Mouse (Mus musculus): ENCODE data around the gene Rsl24d1. TPM values are rescaled to one million over a fixed set of nuclear protein-coding genes. Genes with fewer than 3 reads are reported as not detected.
A peak's percentile ranks its signal among the peaks of the same experiment; 100 is the strongest.
"Not testable (repeated sequence)": the region's sequence is repeated elsewhere in the genome, so short reads cannot be mapped to it uniquely, and the experiment has no call there.

Rsl24d1 gene
- 52.8 to 89.3 TPM (median 60.9 TPM) in 3 replicates for total RNA-seq (2017)

DNA sequence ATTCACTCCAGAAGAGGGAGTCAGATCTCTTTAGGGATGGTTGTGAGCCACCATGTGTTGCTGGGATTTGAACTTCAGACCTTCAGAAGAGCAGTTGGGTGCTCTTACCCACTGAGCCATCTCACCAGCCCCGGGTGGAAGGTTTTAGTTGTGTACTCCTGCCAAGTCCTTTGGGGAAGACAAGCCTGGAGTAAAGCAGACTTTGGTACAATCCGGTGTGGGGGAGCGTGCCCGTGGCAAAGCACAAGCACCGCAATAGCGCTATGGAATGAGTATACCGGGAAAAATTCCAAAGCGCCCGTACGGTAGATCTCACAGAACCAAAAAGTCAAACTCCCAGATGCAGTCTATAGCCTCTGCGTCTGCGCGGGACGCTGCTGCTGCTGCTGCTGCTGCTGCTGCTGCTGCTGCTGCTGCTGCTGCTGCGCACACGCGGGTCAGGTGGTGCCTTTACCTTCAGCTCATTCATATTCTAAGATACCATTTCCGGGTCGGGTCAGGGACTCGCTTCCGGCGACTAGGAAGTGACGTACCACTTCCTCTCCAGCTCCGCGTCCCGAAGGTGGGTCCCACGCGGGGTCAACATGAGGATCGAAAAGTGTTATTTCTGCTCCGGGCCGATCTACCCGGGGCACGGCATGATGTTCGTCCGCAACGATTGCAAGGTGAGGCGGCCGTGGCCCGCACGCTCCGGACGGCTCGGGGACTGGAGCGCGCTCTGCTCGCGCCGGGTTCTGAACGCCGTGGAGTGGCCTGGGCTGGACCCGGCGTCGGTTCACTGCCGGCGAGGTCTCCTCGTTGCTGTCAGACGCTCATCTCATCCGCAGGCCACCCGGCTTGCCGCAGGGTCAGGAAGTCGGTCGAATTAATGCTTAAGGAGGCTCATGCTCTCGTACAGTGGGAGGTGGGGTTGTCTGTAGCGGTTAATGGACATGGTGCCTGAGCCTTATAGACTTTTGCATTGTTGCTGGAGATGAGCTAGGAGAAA is at the start of gene Rsl24d1:
Gene Rsl24d1, plus strand, starts transcription at position 508 of the 988 bp plus-strand sequence.
- ATAC-seq (replicated peaks; ENCODE audit: insufficient number of reproducible peaks, low FRiP score, low TSS enrichment, poor library complexity, severe bottlenecking) = peak; percentile 96

DNA sequence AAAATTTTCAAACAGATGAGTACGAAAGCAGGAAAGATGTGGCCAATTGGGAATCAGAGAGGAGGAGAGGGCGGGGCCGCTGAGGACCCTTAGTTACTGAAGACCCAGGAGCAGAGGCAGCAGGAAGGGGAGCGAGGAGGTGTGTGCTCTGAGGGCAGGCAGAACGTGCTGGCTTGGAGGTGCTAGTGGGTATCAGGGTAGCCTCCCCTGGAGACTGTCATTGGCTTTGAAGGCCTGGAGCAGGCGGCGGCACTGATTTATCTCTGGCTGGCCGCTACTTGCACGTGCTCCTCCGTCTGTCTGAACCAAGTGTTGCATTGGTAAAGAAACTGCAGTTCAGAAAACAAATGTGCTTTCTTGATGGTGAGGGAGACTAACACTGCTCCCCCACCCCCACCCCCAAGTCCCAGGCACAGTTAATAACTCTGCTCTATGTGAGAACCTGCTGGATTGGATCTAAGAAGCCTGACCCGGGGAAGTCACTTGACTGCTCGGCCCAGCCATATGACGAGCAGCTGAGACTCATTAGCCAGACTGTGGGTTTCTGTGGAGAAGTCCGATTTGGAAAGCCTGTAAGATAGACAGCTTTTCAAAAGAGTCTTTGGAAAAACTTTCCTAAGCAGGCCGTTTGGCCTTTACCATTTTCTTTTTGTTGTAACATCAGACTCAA is 49.5 kb upstream of the Rsl24d1 start:
- ATAC-seq (replicated peaks; ENCODE audit: insufficient number of reproducible peaks, low FRiP score, low TSS enrichment, poor library complexity, severe bottlenecking) = no peak

DNA sequence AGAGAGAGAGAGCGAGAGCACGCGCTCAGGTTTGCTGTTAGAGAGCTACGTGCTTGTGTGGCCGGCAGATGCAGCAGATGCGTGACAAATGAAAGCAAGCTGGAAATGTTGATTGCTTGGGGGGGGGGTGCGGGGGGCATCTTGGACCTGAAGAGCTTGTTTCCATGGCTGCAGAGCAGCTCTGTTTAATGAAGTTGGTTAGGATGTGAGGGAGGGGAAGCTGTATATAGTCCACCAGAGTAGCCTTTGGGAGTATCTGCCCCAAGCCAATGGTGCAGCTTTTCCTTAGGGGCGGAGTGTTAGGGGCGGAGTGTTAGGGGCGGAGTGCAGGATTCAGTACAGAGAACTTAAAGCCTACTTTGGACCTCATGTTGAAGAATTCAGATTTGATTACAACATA is 46.1 kb upstream of the Rsl24d1 start:
- ATAC-seq (replicated peaks; ENCODE audit: insufficient number of reproducible peaks, low FRiP score, low TSS enrichment, poor library complexity, severe bottlenecking) = no peak

DNA sequence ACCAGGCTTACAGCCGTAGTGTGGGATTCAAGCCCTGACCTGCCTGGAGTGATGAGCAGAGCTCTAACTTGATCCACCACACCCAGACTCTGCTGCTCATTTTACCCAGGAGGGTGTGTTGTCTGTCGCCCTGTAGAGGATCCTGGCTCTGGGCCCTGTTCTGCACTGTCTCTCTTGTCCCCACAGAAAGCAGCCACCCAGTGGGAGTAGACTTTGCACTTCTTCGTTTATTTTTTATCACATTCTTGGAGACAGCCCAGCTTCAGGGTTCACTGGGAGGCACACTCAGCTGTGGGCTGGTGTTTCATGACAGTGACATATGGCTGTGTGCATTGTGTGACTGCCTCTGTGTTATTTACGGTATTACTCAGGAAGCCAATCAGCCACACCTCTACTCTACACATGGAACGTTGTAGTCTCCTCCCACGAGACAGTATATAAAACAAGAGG is 45.0 kb upstream of the Rsl24d1 start:
- ATAC-seq (replicated peaks; ENCODE audit: insufficient number of reproducible peaks, low FRiP score, low TSS enrichment, poor library complexity, severe bottlenecking) = no peak

DNA sequence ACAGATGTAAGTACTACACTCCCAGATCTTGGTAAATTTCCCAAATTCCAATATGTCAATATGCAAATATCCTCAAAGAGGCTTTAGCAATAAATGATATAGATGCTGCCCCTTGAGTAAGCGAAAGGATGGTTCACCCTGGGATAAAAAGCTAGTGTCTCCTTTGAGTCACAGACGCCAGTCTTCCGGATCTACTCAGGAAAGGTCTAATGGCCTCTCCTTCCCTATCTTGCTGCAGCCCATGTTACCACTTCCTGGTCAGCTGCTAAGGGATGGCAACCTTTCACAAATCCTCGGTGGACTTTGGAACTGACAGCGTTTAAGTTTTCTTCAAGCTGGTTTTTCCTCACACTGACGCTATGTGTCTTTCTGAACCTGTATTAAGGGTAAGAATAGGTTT is 44.5 kb upstream of the Rsl24d1 start:
- ATAC-seq (replicated peaks; ENCODE audit: insufficient number of reproducible peaks, low FRiP score, low TSS enrichment, poor library complexity, severe bottlenecking) = no peak

DNA sequence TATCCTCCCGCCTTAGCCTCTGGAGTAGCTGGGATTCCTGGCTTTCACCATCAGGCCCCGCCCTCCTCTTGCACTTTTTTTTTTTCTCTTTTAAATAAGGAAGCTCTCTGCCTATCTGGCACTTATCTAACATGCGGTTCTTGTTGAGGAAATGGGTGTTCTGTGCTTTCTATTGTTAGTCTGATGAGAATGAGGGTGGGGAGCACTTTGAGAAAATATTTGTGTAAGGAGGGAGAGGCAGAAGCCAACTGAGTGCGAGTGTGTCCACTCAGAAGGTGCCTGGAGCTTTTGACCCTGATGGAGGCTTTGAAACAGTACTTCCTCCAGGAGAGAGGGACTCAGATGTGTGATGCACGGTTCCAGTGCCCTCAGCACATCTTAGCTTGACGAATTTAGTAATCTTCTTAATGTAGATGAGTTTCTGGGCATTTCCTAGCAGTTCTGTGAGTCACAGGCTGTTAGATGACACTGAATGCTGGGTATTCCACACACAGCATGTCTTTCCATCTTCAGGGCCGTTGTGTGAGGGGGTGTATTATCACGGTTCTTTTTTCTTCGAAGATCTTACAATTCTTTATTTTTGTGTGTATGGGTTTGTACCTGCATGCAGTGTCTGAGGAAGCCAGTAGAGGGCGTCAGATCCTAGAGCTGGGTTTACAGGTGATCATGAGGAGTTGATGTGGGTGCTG is 42.1 kb upstream of the Rsl24d1 start:
- ATAC-seq (replicated peaks; ENCODE audit: insufficient number of reproducible peaks, low FRiP score, low TSS enrichment, poor library complexity, severe bottlenecking) = peak; percentile 36; the same call in 1 of the 2 replicates

DNA sequence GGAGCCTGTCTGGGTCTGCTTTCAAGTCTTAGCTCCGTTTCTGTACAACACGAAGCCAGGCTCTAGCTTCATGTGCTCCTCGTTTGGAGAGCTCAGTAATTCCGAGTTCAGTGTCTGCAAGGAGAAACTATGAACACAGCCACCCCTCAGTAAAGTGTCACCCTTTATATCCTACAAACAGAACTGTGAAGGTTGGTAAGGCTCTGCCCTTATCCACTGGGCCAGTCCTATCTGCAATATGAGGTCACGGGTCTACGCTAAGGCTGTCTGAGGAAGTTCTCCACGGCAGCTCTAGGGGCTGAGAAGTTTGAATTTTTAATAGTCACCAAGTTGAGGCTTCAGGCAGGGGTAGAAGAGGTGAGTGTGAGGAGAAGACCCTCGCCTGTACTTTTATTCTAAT is 40.8 kb upstream of the Rsl24d1 start:
- no peak for ATAC-seq (replicated peaks; ENCODE audit: insufficient number of reproducible peaks, low FRiP score, low TSS enrichment, poor library complexity, severe bottlenecking)

DNA sequence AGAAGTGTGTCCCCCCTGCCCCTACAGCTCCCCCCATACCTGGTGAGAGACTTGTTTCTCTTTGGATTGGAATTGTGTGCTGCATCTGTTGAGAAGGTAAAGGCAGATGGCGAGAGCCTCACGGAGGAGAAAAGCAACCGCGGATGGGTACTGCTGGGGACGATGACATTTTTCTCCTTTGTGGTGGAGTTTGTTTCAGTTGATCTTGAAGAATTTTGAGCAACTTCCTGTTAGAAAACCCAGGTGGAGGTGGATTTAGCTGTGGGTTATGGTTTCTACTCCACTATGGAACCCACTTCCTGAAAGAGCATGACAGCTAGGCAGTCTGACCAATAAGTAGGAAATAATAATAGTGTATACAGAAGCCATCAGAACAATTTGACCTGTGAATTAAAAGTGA is 40.1 kb upstream of the Rsl24d1 start:
- ATAC-seq (replicated peaks; ENCODE audit: insufficient number of reproducible peaks, low FRiP score, low TSS enrichment, poor library complexity, severe bottlenecking) = no peak

DNA sequence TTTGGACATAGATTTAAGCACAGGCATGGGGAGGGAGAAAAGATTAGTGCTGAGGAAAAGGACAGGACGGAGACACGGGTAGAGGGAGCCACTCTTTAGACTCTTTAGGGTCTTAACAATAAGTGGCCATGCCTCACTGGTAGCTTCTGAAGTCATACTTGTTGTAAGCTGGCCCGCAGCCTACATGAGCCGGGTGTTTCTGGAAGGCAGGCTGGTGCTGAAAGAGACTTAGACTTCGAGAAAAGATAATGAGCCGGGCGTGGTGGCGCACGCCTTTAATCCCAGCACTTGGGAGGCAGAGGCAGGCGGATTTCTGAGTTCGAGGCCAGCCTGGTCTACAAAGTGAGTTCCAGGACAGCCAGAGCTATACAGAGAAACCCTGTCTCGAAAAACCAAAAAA is 33.9 kb upstream of the Rsl24d1 start:
- ATAC-seq (replicated peaks; ENCODE audit: insufficient number of reproducible peaks, low FRiP score, low TSS enrichment, poor library complexity, severe bottlenecking) = not testable (repeated sequence)

DNA sequence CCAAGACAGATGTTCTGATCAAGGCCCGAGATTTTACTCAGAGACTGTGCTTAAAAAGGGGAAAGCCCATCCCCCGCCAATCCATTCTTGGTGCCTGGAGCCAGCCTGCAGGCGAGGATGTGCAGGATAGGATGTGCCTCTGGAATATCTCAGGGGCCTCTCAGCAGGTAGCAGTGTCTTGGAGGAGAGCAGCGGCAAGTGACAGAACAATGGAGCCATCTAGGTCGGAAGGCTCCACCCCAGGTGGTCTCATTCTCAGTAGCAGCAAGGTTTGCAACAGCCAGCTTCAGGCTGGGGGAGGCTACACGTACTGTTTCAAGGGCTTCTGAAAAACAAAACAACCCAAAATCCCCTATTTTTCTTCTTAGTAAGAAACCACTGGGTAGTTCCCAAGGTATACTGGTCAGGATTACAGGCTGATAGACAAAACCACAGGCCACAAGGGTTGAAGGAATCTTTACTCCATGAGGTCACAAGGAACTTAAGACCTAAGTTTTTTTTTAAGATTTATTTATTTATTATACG is 33.4 kb upstream of the Rsl24d1 start:
- ATAC-seq (replicated peaks; ENCODE audit: insufficient number of reproducible peaks, low FRiP score, low TSS enrichment, poor library complexity, severe bottlenecking) = no peak

DNA sequence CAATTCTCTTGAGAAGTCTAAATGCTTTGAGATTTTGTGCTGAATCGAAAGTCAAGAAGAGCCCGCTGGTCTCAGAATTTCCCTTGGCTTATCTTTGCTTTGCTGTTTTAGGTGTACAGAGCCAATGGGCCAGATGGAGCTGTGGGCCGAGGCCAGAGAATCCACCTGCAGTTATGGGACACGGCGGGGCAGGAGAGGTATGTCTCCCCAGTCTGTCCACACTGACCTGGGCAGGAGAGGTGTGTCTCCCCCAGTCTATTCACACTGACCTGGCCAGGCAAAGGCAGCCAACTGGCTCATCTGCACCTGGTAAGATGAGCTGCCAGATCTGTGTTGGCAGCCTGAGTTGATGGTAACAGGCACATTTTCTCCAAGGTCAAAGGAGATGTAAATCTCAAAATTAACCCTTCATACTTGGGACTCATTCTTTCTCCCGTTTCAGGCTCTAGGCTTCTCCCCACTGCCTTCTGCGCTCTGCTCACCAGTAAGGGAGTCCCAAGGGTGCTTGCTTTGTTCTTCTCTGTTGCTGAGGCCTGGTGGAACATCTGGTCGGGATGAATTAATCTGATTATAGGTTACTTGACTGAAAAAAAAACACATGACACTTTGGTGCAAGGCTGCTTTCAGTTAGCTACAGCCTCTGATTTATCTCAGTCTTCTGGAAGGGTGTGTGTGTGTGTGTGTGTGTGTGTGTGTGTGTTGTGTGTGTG is 30.8 kb upstream of the Rsl24d1 start:
- ATAC-seq (replicated peaks; ENCODE audit: insufficient number of reproducible peaks, low FRiP score, low TSS enrichment, poor library complexity, severe bottlenecking) = no peak

DNA sequence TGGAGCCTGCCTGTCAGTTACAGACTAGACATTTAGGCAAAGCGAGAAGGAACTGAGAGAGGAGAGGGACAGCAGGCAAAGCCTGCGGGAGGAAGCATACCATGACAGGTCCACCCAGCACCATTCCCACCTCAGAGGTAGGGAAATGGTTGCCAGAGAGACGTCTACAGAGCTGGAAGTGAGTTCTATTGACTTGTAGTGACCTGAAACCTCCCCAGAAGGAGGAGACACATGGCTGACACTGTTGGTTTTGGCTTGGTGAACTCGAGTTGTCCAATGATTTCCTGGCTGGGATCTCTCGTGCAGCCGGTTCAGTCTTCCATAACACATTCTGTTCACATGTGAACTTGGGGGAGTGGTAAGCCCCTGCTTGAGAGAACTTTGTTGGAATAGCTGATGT is 29.3 kb upstream of the Rsl24d1 start:
- no peak for ATAC-seq (replicated peaks; ENCODE audit: insufficient number of reproducible peaks, low FRiP score, low TSS enrichment, poor library complexity, severe bottlenecking)

DNA sequence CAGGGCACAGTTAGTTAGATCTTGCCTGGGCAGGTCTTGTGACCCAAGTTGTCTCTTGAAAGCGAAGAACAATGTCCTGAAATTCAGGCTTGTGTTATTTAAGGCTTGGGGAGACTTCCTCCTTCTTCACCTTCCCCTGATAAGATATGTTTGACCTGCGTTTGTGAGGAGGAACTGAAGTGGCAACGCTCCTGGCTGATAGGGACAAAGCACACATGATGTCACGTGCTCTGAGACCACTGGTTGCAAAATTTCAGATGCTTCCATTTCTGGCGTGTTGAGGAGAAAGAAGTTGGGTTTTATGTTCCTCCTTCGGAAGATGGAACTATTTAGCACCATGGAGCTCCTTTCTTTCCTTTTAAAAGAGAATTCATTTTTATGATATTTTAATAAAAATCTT is 27.4 kb upstream of the Rsl24d1 start:
- peak; percentile 21; the same call in 1 of the 2 replicates for ATAC-seq (replicated peaks; ENCODE audit: insufficient number of reproducible peaks, low FRiP score, low TSS enrichment, poor library complexity, severe bottlenecking)

DNA sequence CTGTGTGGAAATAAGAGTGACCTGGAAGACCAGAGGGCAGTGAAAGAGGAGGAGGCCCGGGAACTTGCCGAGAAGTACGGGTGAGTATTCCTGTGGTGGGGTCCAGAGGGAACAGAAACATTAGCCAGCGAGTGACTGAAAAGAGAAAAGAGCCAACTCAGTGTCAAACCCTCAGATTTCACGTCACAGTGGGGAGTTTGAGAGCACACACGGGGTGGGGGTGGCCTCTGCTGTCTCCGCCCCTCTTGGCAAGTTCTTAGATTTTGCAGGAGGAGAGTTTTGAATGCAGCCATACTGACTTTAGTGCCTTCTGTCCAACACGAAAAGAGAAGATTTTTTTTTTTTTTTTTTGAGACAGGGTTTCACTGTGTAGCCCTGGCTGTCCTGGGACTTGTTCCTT is 26.1 kb upstream of the Rsl24d1 start:
- no peak for ATAC-seq (replicated peaks; ENCODE audit: insufficient number of reproducible peaks, low FRiP score, low TSS enrichment, poor library complexity, severe bottlenecking)

DNA sequence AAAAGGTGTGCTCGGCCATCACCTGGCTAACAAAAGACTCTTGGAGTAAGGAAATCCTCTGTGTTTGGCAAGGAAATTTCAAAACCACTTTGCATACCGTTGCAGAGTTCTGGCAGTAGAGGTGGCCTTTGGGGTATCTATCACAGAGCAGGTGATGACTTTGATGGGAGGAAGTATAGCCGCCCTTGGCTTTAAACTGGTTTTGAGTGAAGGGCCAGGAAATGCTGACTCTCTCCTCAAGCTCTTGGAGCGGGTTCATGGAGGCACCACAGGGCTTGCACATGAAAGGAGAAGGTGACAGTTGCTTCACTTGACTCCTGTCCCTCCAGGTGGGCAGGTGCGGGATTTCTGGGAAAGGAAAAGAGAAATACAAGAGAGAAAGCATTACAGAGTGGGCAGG is 25.6 kb upstream of the Rsl24d1 start:
- no peak for ATAC-seq (replicated peaks; ENCODE audit: insufficient number of reproducible peaks, low FRiP score, low TSS enrichment, poor library complexity, severe bottlenecking)

DNA sequence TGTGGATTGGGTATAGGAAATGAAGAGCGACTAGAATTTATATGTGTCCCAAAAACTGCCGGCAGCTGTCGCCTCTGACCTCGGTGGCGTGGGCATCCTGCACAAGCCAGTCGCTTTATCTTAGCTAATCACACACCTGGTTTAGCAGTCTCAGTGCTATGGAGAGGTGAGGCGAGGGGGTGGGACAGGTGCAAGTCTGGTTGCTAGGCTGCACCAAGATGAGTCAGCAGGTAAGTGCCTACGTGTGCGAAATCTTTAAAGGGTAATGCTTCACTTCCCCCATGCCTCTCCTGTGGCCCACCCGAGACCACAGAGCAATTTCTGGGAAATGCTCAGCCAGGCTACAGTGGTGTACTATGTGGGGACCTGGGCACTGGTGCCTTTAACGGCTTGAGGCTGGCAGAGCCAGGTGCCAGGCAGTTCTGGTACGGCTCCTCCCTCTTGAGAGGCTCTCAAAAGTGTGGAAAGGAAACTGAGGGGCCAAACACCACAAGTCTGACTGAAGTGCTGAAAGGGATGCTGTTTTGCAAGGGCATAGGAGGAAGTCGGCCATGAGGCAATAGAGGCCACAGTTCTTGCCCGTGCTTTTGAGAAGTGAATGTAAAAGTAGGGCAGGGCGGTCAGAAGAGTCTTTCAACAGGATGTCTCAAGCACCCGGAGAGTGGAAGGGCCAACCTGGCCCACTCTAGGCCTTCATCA is 23.9 kb upstream of the Rsl24d1 start:
- peak; percentile 91 for ATAC-seq (replicated peaks; ENCODE audit: insufficient number of reproducible peaks, low FRiP score, low TSS enrichment, poor library complexity, severe bottlenecking)

DNA sequence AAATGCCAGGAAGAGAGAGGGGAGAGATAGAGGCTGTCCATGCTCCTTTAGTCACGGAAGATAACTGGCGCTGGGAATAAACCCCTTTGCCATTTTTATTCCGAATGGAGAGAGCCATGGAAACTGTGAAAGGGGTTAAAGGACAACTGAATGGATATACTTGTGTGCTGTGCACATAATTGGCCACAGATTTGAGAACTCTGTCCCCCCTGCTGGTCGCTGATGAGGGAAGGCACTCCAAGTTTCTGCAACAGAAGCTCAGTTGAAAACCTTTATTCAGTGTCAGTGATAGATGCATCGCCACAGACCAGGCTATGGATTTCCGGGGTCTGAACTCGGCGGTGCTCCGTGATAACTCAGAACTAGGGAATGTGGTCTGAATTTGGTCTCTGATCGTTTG is 23.1 kb upstream of the Rsl24d1 start:
- ATAC-seq (replicated peaks; ENCODE audit: insufficient number of reproducible peaks, low FRiP score, low TSS enrichment, poor library complexity, severe bottlenecking) = no peak

DNA sequence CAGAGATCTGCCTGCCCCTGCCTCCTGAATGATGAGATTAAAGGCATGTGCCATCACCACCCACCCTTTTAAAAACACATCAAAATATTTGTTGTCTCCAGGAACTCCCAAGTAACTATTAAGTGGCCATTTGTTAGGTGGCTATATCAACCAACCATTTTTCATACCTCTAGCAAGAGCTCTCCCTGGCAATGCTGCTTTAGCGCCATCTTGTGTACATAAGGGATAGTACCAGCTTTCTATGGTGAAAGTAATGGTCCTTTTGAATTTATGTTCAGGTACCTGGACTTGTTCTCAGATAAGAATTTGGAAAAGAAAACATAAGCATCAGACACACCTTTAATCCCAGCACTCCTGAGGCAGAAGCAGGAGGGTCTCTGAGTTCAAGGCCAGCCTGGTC is 21.5 kb upstream of the Rsl24d1 start:
- ATAC-seq (replicated peaks; ENCODE audit: insufficient number of reproducible peaks, low FRiP score, low TSS enrichment, poor library complexity, severe bottlenecking) = 0 out of 2 replicates have a peak, but pooled peaks have one; percentile 32

All from monocyte, adult 5-6 weeks (primary cell).